Mouse (Mus musculus): ENCODE data around the gene Akr1b8. TPM values are rescaled to one million over a fixed set of nuclear protein-coding genes. Genes with fewer than 3 reads are reported as not detected.

The Akr1b8 gene
- 18.9 and 19.9 TPM in 2 replicates for polyA plus RNA-seq (2014; fragmentation: Nextera tagmentation; extraction: Ambion mirVana)

GRCm38 (mm10) chr6:34353658-34354353 is at the start of gene Akr1b8:
Akr1b8 (plus strand) TSS chr6:34354119.
- ATAC-seq (replicated peaks; ENCODE audit: low FRiP score) (peak; percentile 65), DNase-seq (ENCODE audit: low spot score) (no peak)
- Histone ChIP-seq H3K4me3 (ENCODE audit: low read depth, low read length) (peak within 1 kb of the TSS; percentile 8; the same call in 1 of the 2 replicates), H3K9me3 (ENCODE audit: control insufficient read depth, low read length) (no peaks in the 10 kb centered on the region), H3K4me1 (replicated peaks; ENCODE audit: control insufficient read depth, insufficient read depth, low read length) (peaks cover 3% of the 10 kb centered on the region; the same call in 1 of the 2 replicates), H3K27me3 (ENCODE audit: control insufficient read depth, insufficient read depth, low read length) (no peaks in the 10 kb centered on the region), H3K4me2 (ENCODE audit: low read depth, low read length, severe bottlenecking) (peak within 1 kb of the TSS; percentile 41; the same call in 1 of the 2 replicates), H3K9ac (ENCODE audit: low read length) (peak within 1 kb of the TSS; percentile 41; the same call in 1 of the 2 replicates), H3K36me3 (ENCODE audit: control insufficient read depth, insufficient read depth, low read length) (no peaks in the 10 kb centered on the region), H3K27ac (ENCODE audit: low read depth, low read length) (no peak within 1 kb of the TSS)
- WGBS: 18% methylated on average over 16 of the region's 16 CpGs

- no peak overlapping the region for H3K27ac ChIP-seq (ENCODE audit: low read depth, low read length)
- no peaks in the 10 kb centered on the region for H3K4me1 ChIP-seq (replicated peaks; ENCODE audit: control insufficient read depth, insufficient read depth, low read length)
- ATAC-seq (replicated peaks; ENCODE audit: low FRiP score) (no peak), DNase-seq (ENCODE audit: low spot score) (peak; percentile 26)
- H3K9ac ChIP-seq (ENCODE audit: low read length): no peak overlapping the region
- H3K4me2 ChIP-seq (ENCODE audit: low read depth, low read length, severe bottlenecking): no peak overlapping the region
- no peaks in the 10 kb centered on the region for H3K9me3 ChIP-seq (ENCODE audit: control insufficient read depth, low read length)
- peaks cover 6% of the 10 kb centered on the region; the same call in 1 of the 2 replicates for H3K36me3 ChIP-seq (ENCODE audit: control insufficient read depth, insufficient read depth, low read length)
- no peaks in the 10 kb centered on the region for H3K27me3 ChIP-seq (ENCODE audit: control insufficient read depth, insufficient read depth, low read length)
- 89% methylated on average over 10 of the region's 10 CpGs for WGBS
- no peak overlapping the region for H3K4me3 ChIP-seq (ENCODE audit: low read depth, low read length)
Observed at GRCm38 (mm10) chr6:34304675-34305241, 49.2 kb upstream of the Akr1b8 start.

DNA sequence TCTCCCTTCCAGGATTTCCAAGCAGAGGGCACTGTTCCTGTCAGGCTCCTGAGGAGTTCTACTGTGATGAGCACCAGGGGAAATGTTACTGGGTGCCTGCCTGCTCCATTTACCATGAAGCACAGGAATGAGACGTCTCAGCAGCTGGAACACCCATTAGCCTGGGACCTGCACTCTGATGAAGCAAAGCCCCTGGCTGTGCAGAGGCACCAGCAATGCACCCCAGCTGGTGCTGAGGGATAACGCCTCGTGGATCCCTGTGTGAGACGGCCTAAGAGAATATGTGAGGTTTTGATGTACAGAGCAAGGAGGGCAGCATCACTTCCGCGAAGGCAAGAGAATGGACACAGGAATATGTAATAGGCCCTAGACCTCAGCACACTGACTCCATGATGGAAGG is 47.1 kb upstream of the Akr1b8 start:
- Histone ChIP-seq H3K4me3 (ENCODE audit: low read depth, low read length) (no peak overlapping the region), H3K4me2 (ENCODE audit: low read depth, low read length, severe bottlenecking) (no peak overlapping the region), H3K4me1 (replicated peaks; ENCODE audit: control insufficient read depth, insufficient read depth, low read length) (no peaks in the 10 kb centered on the region), H3K27ac (ENCODE audit: low read depth, low read length) (no peak overlapping the region), H3K9ac (ENCODE audit: low read length) (no peak overlapping the region), H3K36me3 (ENCODE audit: control insufficient read depth, insufficient read depth, low read length) (peaks cover 6% of the 10 kb centered on the region; the same call in 1 of the 2 replicates), H3K9me3 (ENCODE audit: control insufficient read depth, low read length) (no peaks in the 10 kb centered on the region), H3K27me3 (ENCODE audit: control insufficient read depth, insufficient read depth, low read length) (no peaks in the 10 kb centered on the region)
- ATAC-seq (replicated peaks; ENCODE audit: low FRiP score) (no peak), DNase-seq (ENCODE audit: low spot score) (no peak)
- 89% methylated on average over 6 of the region's 6 CpGs for WGBS

DNA sequence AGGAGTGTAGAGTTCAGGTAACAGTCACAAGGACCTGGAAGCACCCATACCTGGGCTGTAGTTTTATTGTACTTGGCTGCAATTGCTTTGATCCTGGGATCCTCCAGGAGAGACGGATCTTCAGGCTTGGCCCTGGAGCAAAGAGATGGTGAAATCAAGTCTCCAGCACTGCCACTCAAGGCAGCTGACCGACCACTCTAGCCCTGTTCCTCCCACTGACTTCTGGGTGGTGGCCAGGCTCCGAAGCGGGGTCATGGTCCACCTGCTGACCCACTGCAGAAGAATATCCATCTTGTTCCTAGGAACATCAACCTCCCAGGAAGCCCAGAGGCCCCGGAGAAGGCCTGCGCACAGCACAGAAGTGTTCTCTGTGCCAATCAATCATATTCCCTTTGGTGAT is 44.4 kb upstream of the Akr1b8 start:
- Histone ChIP-seq H3K4me1 (replicated peaks; ENCODE audit: control insufficient read depth, insufficient read depth, low read length) (no peaks in the 10 kb centered on the region), H3K27ac (ENCODE audit: low read depth, low read length) (no peak overlapping the region), H3K36me3 (ENCODE audit: control insufficient read depth, insufficient read depth, low read length) (peaks cover 6% of the 10 kb centered on the region; the same call in 1 of the 2 replicates), H3K9me3 (ENCODE audit: control insufficient read depth, low read length) (no peaks in the 10 kb centered on the region), H3K4me3 (ENCODE audit: low read depth, low read length) (no peak overlapping the region), H3K4me2 (ENCODE audit: low read depth, low read length, severe bottlenecking) (no peak overlapping the region), H3K9ac (ENCODE audit: low read length) (no peak overlapping the region), H3K27me3 (ENCODE audit: control insufficient read depth, insufficient read depth, low read length) (no peaks in the 10 kb centered on the region)
- no peak for ATAC-seq (replicated peaks; ENCODE audit: low FRiP score)
- 96% methylated on average over 6 of the region's 6 CpGs for WGBS
- no peak for DNase-seq (ENCODE audit: low spot score)

DNA sequence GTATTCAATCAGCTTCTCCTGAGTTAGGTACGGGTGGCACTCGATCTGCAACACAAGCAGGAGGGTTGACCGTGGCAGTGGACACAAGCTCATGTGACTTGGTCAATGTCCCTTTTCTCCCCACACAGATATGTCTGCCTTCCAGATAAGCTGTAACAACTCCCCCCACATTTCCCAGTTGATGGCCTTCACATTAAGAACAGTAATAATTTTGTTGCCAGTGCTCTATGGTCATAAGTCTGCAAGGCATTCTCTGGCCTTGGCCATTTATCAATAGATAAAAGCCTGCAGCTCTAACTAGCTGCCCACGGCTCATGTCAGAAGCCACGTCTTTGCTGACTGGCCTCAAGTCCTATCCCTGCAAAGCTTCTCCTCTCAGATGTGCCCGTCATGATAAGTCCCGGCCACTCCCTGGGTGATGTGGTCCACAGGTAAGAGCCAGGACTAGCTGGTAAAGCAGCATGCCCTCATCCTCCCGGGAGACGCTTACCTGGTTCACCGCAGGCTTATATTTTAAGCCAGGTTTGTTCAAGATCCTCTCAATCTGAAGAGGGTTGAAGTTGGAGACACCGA is 43.8 kb upstream of the Akr1b8 start:
- no peak overlapping the region for H3K9ac ChIP-seq (ENCODE audit: low read length)
- ATAC-seq (replicated peaks; ENCODE audit: low FRiP score) (no peak), DNase-seq (ENCODE audit: low spot score) (no peak)
- peaks cover 6% of the 10 kb centered on the region; the same call in 1 of the 2 replicates for H3K36me3 ChIP-seq (ENCODE audit: control insufficient read depth, insufficient read depth, low read length)
- no peak overlapping the region for H3K4me2 ChIP-seq (ENCODE audit: low read depth, low read length, severe bottlenecking)
- H3K4me3 ChIP-seq (ENCODE audit: low read depth, low read length): no peak overlapping the region
- H3K9me3 ChIP-seq (ENCODE audit: control insufficient read depth, low read length): no peaks in the 10 kb centered on the region
- H3K27ac ChIP-seq (ENCODE audit: low read depth, low read length): no peak overlapping the region
- H3K4me1 ChIP-seq (replicated peaks; ENCODE audit: control insufficient read depth, insufficient read depth, low read length): no peaks in the 10 kb centered on the region
- no peaks in the 10 kb centered on the region for H3K27me3 ChIP-seq (ENCODE audit: control insufficient read depth, insufficient read depth, low read length)
- 96% methylated on average over 11 of the region's 11 CpGs for WGBS

GRCm38 (mm10) chr6:34313386-34313785 is 40.5 kb upstream of the Akr1b8 start:
- H3K9ac ChIP-seq (ENCODE audit: low read length): no peak overlapping the region
- ATAC-seq (replicated peaks; ENCODE audit: low FRiP score): no peak
- H3K4me1 ChIP-seq (replicated peaks; ENCODE audit: control insufficient read depth, insufficient read depth, low read length): no peaks in the 10 kb centered on the region; the same call in 1 of the 2 replicates
- no peaks in the 10 kb centered on the region for H3K27me3 ChIP-seq (ENCODE audit: control insufficient read depth, insufficient read depth, low read length)
- H3K36me3 ChIP-seq (ENCODE audit: control insufficient read depth, insufficient read depth, low read length): peaks cover 2% of the 10 kb centered on the region; the same call in 1 of the 2 replicates
- H3K4me3 ChIP-seq (ENCODE audit: low read depth, low read length): no peak overlapping the region
- 89% methylated on average over 9 of the region's 9 CpGs for WGBS
- no peak overlapping the region for H3K27ac ChIP-seq (ENCODE audit: low read depth, low read length)
- no peak overlapping the region for H3K4me2 ChIP-seq (ENCODE audit: low read depth, low read length, severe bottlenecking)
- DNase-seq (ENCODE audit: low spot score): no peak
- H3K9me3 ChIP-seq (ENCODE audit: control insufficient read depth, low read length): no peaks in the 10 kb centered on the region

GRCm38 (mm10) chr6:34313921-34314320 is 40.0 kb upstream of the Akr1b8 start:
- ATAC-seq (replicated peaks; ENCODE audit: low FRiP score) (no peak), DNase-seq (ENCODE audit: low spot score) (no peak)
- Histone ChIP-seq H3K27ac (ENCODE audit: low read depth, low read length) (no peak overlapping the region), H3K27me3 (ENCODE audit: control insufficient read depth, insufficient read depth, low read length) (no peaks in the 10 kb centered on the region), H3K9me3 (ENCODE audit: control insufficient read depth, low read length) (no peaks in the 10 kb centered on the region), H3K4me1 (replicated peaks; ENCODE audit: control insufficient read depth, insufficient read depth, low read length) (no peaks in the 10 kb centered on the region; the same call in 1 of the 2 replicates), H3K36me3 (ENCODE audit: control insufficient read depth, insufficient read depth, low read length) (no peaks in the 10 kb centered on the region; the same call in 1 of the 2 replicates), H3K9ac (ENCODE audit: low read length) (no peak overlapping the region), H3K4me2 (ENCODE audit: low read depth, low read length, severe bottlenecking) (no peak overlapping the region), H3K4me3 (ENCODE audit: low read depth, low read length) (no peak overlapping the region)
- 95% methylated on average over 2 of the region's 2 CpGs for WGBS

DNA sequence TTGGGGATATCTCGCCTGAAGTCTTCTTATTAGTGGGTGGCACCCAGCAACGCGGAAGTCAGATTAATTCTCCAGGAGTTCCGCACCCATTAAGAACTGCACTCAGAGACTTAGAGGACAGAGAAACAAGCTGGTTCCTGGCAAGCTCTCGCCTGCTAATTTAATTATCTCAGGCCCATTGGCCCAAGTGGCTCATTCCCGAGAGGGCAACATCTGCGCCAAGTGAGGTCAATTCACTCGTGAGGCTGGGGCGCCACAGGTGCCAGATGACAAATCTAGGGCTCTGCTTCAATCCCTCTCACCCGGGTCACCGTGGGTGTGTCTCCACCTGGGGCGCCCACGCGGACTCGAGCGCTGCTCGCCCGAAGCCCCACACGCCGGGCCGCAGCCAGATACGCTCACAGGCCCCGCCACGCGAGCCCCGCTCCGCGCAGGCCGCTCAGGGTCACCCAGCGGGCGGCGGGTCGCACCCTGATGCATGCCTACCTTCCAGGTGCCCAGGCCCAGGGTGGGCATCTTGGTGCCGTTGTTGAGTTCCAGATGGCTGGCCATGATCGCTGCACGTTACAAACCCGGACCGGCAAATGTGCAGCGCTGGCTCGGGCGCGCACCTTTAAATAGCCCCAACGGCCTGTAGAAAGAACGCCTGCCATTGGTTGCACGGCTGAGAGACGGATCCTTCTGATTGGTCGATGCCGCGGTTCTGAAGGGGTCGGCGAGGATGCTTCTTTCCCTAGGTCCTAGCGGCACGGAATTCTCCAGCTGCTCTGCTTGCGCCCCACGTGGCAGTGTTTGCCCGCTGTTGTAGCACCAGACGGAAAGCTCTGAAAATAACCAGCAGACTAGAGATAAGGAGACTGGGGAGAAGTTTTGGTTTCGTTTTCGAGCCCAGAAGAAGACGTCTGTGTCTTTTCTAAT is 36.8 kb upstream of the Akr1b8 start, which contains the start of gene Akr1b3:
Akr1b3 (minus strand) TSS at position 625 of the 918 bp plus-strand sequence.
- peak within 1 kb of the TSS; percentile 70 for H3K4me3 ChIP-seq (ENCODE audit: low read depth, low read length)
- H3K27ac ChIP-seq (ENCODE audit: low read depth, low read length): no peak within 1 kb of the TSS
- H3K27me3 ChIP-seq (ENCODE audit: control insufficient read depth, insufficient read depth, low read length): no peaks in the 10 kb centered on the region
- peak within 1 kb of the TSS; percentile 69 for H3K9ac ChIP-seq (ENCODE audit: low read length)
- DNase-seq (ENCODE audit: low spot score): peak; percentile 95
- no peaks in the 10 kb centered on the region; the same call in 1 of the 2 replicates for H3K36me3 ChIP-seq (ENCODE audit: control insufficient read depth, insufficient read depth, low read length)
- no peaks in the 10 kb centered on the region for H3K9me3 ChIP-seq (ENCODE audit: control insufficient read depth, low read length)
- H3K4me2 ChIP-seq (ENCODE audit: low read depth, low read length, severe bottlenecking): peak within 1 kb of the TSS; percentile 89
- H3K4me1 ChIP-seq (replicated peaks; ENCODE audit: control insufficient read depth, insufficient read depth, low read length): no peaks in the 10 kb centered on the region; the same call in 1 of the 2 replicates
- WGBS: under 1% methylated on average over 60 of the region's 60 CpGs
- peak; percentile 99 for ATAC-seq (replicated peaks; ENCODE audit: low FRiP score)
